Mouse (Mus musculus) spleen, adult 2 months (tissue): ENCODE results near the gene Acox1.

Experiments
- CTCF ChIP-seq: fragments of 200-500 bp; IDR thresholded peaks from 2 replicates; pipeline ENCODE4 v1.5.1; 2011; ENCODE audit warnings: mild to moderate bottlenecking, inconsistent platforms; ENCODE audit not compliant: insufficient read depth, insufficient read length, insufficient replicate concordance; ENCODE audit errors: extremely low read depth
- POLR2A ChIP-seq: fragments of 200-500 bp; IDR thresholded peaks from 2 replicates; pipeline ENCODE4 v1.6.1; 2011; ENCODE audit warnings: low read depth, low read length, inconsistent platforms

DNA sequence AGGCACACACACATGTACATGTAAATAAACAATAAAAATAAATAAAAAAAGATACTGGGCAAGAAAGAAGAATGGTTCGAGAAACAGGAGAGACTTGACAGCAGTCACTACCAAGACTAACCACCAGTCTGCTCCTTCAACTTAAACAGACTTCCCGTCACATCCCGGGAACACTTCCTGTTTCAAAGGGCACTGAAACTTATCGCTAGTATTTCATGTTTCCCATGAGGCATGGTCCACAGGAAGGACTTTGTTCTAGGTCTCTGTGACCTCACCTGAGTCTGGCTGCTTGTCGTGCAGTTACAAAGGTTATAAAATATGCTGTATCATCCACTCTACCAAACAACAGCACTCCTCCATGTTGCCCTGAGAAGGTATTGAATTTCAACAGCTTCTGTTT lies 3.6 kb downstream of the Acox1 start:
- TF ChIP-seq CTCF (no peak), POLR2A (no peak)
